Mouse (Mus musculus): ENCODE results near the gene Grin2c. TPM values are rescaled to one million over a fixed set of nuclear protein-coding genes. Genes with fewer than 3 reads are reported as not detected.

Gene Grin2c
- polyA plus RNA-seq, 1 experiment, result 0.01 TPM

DNA sequence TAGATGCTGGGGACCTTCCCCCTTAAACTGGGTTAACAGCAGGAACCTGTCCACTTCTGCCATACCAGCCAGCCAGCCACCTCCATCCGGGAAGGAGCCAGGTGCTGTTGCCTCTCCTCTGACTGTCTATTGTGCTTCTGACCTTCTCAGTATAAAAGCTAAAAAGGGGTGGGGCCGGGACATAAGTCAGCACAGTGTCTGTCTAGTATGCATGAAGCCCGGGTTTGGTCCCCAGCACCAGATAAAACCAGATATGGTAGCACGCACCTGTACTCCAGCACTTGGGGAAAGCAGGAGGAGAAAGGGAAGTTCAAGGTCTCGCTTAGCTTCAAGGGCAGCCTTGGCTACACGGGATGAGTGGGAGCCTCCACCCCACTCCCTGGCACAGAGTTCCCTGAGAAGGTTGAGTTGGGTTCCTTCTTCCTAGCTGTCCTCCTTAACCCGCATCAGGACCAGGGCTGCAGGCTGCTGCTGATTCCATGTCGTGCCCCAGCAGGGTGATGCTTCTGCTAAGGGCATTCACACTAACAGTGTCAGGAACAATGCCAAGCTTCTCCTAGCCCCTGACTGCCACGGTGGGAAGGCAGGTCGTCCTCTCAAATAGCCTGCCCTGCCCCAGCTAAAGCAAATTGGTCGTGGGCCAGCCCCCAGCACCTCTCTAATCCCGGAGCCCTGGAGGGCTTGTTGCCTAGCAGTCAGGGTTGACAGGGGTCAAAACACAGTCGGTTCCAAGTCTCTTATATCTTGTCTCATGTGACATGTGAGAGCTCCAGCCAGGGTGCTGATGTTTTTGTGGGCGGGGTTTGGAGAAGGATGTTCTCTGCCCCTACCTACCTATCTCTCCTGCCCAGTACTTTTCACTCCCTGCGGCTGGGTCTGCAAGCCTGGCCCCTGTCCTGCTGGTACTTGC, 37.8 kb downstream of the Grin2c start:
- Histone ChIP-seq H3K27me3 (ENCODE audit: control insufficient read depth) (no peaks in the 10 kb centered on the region), H3K9me3 (ENCODE audit: control insufficient read depth, low read length) (no peaks in the 10 kb centered on the region), H3K36me3 (ENCODE audit: control insufficient read depth) (no peaks in the 10 kb centered on the region; the same call in 1 of the 2 replicates)

GRCm38 (mm10) chr11:115228430-115228829, 38.6 kb downstream of the Grin2c start:
- H3K36me3 ChIP-seq (ENCODE audit: control insufficient read depth), result no peaks in the 10 kb centered on the region; the same call in 1 of the 2 replicates
- no peaks in the 10 kb centered on the region for H3K4me1 ChIP-seq (ENCODE audit: control insufficient read depth)
- TF ChIP-seq GATA1 (IDR thresholded peaks at IDR 0.05; ENCODE audit: low read length) (no peak), TAL1 (IDR thresholded peaks at IDR 0.05; ENCODE audit: low read length) (no peak)
- H3K4me3 ChIP-seq (replicated peaks), result no peak overlapping the region
- H3K27me3 ChIP-seq (ENCODE audit: control insufficient read depth), result no peaks in the 10 kb centered on the region
- no peaks in the 10 kb centered on the region for H3K9me3 ChIP-seq (ENCODE audit: control insufficient read depth, low read length)

More for the DNA sequence above, 37.8 kb downstream of the Grin2c start:
- Histone ChIP-seq H3K4me1 (ENCODE audit: control insufficient read depth) (no peaks in the 10 kb centered on the region), H3K4me3 (replicated peaks) (no peak overlapping the region)
- TF ChIP-seq GATA1 (IDR thresholded peaks at IDR 0.05; ENCODE audit: low read length) (no peak), TAL1 (IDR thresholded peaks at IDR 0.05; ENCODE audit: low read length) (no peak)

DNA sequence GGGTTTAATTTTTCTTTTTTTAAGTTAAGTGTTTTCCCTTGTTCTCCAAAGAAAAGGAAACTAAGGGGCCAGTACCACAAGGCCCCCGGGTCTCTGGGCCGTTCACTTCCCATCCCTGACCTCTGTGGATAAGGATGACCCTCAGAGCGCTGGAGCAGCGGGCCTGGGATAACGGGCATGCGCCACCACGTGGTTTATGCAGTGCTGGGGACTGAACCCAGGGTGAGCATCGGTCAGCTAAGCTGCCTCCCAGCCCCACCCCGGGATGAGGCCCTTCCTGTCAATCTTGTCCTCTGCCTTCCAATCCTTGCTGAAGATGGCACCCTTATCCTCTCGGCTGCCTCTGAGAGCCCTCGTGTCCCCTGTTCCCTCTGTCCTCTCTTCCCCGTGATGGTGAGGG, 39.4 kb downstream of the Grin2c start:
- Histone ChIP-seq H3K36me3 (ENCODE audit: control insufficient read depth) (no peaks in the 10 kb centered on the region; the same call in 1 of the 2 replicates), H3K9me3 (ENCODE audit: control insufficient read depth, low read length) (no peaks in the 10 kb centered on the region), H3K4me3 (replicated peaks) (no peak overlapping the region), H3K27me3 (ENCODE audit: control insufficient read depth) (no peaks in the 10 kb centered on the region), H3K4me1 (ENCODE audit: control insufficient read depth) (no peaks in the 10 kb centered on the region)
- TF ChIP-seq TAL1 (IDR thresholded peaks at IDR 0.05; ENCODE audit: low read length), result no peak
- TF ChIP-seq GATA1 (IDR thresholded peaks at IDR 0.05; ENCODE audit: low read length), result no peak

DNA sequence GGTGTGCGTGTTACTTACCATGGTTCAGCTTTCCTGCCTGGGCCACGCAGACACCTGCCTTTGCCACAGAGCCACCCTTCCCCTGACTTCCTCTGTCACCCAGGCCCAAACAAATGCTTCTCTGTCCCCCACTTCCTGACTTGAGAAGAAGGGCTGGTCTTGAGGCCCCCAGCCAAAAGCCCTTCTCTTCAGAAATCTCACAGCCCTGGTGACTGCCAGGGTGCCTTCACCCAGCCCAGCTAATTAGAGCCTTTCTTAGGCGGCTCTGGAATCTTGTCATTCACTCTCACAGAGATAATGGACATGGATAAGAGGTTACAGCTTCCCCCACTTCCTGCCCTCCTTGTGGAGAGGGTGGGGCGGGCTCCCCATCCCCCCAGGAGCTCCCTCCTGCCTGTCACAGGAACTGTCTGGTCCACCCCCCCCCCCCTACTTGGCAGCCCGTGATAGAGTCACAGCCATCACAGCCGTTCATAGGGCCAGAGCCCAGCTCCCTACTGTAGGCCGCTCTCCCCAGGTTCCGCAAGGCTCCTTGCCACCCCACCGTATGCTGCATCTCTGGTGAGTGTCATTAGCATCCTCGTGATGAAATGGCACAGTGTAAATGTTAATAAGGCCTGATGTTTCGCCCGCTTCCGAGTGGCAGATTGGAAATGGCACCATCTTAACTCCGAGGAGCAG, 40.1 kb downstream of the Grin2c start:
- no peaks in the 10 kb centered on the region for H3K27me3 ChIP-seq (ENCODE audit: control insufficient read depth)
- no peaks in the 10 kb centered on the region for H3K4me1 ChIP-seq (ENCODE audit: control insufficient read depth)
- H3K36me3 ChIP-seq (ENCODE audit: control insufficient read depth), result no peaks in the 10 kb centered on the region; the same call in 1 of the 2 replicates
- no peak overlapping the region for H3K4me3 ChIP-seq (replicated peaks)
- TF ChIP-seq TAL1 (IDR thresholded peaks at IDR 0.05; ENCODE audit: low read length), result no peak
- no peak for TF ChIP-seq GATA1 (IDR thresholded peaks at IDR 0.05; ENCODE audit: low read length)
- H3K9me3 ChIP-seq (ENCODE audit: control insufficient read depth, low read length), result no peaks in the 10 kb centered on the region

- Histone ChIP-seq H3K36me3 (ENCODE audit: control insufficient read depth) (no peaks in the 10 kb centered on the region; the same call in 1 of the 2 replicates), H3K27me3 (ENCODE audit: control insufficient read depth) (no peaks in the 10 kb centered on the region), H3K4me3 (replicated peaks) (no peak overlapping the region), H3K9me3 (ENCODE audit: control insufficient read depth, low read length) (no peaks in the 10 kb centered on the region), H3K4me1 (ENCODE audit: control insufficient read depth) (no peaks in the 10 kb centered on the region)
- TF ChIP-seq GATA1 (IDR thresholded peaks at IDR 0.05; ENCODE audit: low read length) (no peak), TAL1 (IDR thresholded peaks at IDR 0.05; ENCODE audit: low read length) (no peak)
Measured at GRCm38 (mm10) chr11:115225301-115225700, 41.7 kb downstream of the Grin2c start.

GRCm38 (mm10) chr11:115224889-115225288, 42.2 kb downstream of the Grin2c start:
- TF ChIP-seq GATA1 (IDR thresholded peaks at IDR 0.05; ENCODE audit: low read length) (no peak), TAL1 (IDR thresholded peaks at IDR 0.05; ENCODE audit: low read length) (no peak)
- H3K4me1 ChIP-seq (ENCODE audit: control insufficient read depth), result no peaks in the 10 kb centered on the region

DNA sequence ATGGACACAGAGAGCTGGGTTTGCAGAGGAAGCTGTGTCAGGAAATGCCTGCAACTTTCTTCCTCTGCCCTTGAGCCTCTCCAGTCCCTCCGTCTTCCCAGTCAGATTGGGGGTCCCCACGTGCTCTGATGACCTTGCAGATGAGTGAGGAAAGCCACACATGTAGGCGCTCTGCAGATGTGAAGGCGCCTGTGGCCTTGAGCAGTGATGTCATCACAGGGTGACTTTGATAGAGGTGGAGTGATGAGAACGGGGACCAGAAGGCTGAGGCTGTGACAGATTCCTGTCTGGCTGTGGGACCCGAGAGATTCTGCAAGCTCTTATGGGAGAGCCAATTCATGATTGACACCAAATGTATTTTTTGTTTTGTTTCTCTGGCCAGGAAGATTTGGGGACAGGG, 43.2 kb downstream of the Grin2c start:
- no peaks in the 10 kb centered on the region; the same call in 1 of the 2 replicates for H3K36me3 ChIP-seq (ENCODE audit: control insufficient read depth)
- H3K9me3 ChIP-seq (ENCODE audit: control insufficient read depth, low read length), result no peaks in the 10 kb centered on the region
- H3K4me1 ChIP-seq (ENCODE audit: control insufficient read depth), result peaks cover 8% of the 10 kb centered on the region
- TF ChIP-seq TAL1 (IDR thresholded peaks at IDR 0.05; ENCODE audit: low read length), result no peak
- TF ChIP-seq GATA1 (IDR thresholded peaks at IDR 0.05; ENCODE audit: low read length), result no peak
- no peaks in the 10 kb centered on the region for H3K27me3 ChIP-seq (ENCODE audit: control insufficient read depth)
- H3K4me3 ChIP-seq (replicated peaks), result no peak overlapping the region

More at GRCm38 (mm10) chr11:115224889-115225288, 42.2 kb downstream of the Grin2c start:
- Histone ChIP-seq H3K9me3 (ENCODE audit: control insufficient read depth, low read length) (no peaks in the 10 kb centered on the region), H3K4me3 (replicated peaks) (no peak overlapping the region), H3K27me3 (ENCODE audit: control insufficient read depth) (no peaks in the 10 kb centered on the region), H3K36me3 (ENCODE audit: control insufficient read depth) (no peaks in the 10 kb centered on the region; the same call in 1 of the 2 replicates)

DNA sequence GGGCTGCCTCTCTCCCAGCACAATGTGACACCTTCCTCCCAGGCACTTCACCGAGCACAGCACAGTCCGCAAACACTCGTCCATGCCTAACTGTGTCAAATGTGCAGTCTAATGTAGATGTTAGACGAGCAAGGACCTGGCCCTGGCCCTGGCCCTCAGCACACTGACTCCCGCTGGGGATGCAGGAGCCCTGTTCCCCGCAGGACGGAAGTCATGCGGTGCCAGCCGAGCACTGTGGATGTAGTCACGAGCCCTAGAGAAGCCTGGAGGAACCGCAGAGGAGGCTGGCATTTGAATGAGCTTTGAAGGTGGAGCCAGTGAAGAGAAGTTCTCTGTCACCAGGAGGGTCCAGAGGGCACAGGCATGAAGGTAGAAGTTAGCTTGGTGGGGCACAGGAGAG, 43.6 kb downstream of the Grin2c start:
- no peaks in the 10 kb centered on the region for H3K9me3 ChIP-seq (ENCODE audit: control insufficient read depth, low read length)
- TF ChIP-seq GATA1 (IDR thresholded peaks at IDR 0.05; ENCODE audit: low read length) (no peak), TAL1 (IDR thresholded peaks at IDR 0.05; ENCODE audit: low read length) (no peak)
- H3K27me3 ChIP-seq (ENCODE audit: control insufficient read depth), result no peaks in the 10 kb centered on the region
- H3K4me1 ChIP-seq (ENCODE audit: control insufficient read depth), result peaks cover 8% of the 10 kb centered on the region
- H3K4me3 ChIP-seq (replicated peaks), result no peak overlapping the region
- H3K36me3 ChIP-seq (ENCODE audit: control insufficient read depth), result no peaks in the 10 kb centered on the region; the same call in 1 of the 2 replicates

DNA sequence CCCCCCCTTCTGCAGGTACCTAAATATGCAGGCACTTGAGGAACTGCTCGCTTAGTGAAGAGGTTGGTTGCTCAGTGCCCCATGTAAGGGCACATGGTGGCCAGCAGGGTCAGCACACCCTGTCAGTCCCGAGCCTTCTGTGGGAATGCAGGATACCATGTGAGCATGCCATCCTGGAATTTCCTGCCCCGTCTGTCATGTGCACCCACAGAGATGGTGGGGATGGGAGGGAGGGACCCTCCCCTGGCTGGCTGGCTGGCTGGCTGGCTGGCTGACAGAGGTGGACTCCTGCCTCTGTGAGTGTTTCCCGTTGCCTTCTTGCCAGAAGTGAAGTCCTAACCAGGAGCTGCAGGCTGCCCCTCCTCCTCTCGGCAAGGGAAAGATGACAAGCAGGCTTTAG, 44.5 kb downstream of the Grin2c start:
- no peaks in the 10 kb centered on the region for H3K27me3 ChIP-seq (ENCODE audit: control insufficient read depth)
- H3K4me1 ChIP-seq (ENCODE audit: control insufficient read depth), result peaks cover 10% of the 10 kb centered on the region
- no peaks in the 10 kb centered on the region for H3K9me3 ChIP-seq (ENCODE audit: control insufficient read depth, low read length)
- H3K4me3 ChIP-seq (replicated peaks), result no peak overlapping the region
- H3K36me3 ChIP-seq (ENCODE audit: control insufficient read depth), result no peaks in the 10 kb centered on the region; the same call in 1 of the 2 replicates
- no peak for TF ChIP-seq TAL1 (IDR thresholded peaks at IDR 0.05; ENCODE audit: low read length)

Measured in erythroblast, embryonic 14.5 days (primary cell).